Mouse (Mus musculus) spleen, adult 2 months (tissue): ENCODE results near the gene Ap3m1. TPM values are rescaled to one million over a fixed set of nuclear protein-coding genes. Genes with fewer than 3 reads are reported as not detected.

ENCODE experiments used
- DNase-seq, 2 experiments: peaks; one replicate each; pipeline versions ENCODE4 v3.0.0 to v3.0.0-alpha.2; 2012 to 2021; ENCODE audit warnings: low spot score in 2 of 2, low read depth in 1 of 2
- H3K27ac ChIP-seq: fragments of 200-500 bp; 2 replicates; pipeline ENCODE4 v1.5.1; 2012; ENCODE audit warnings: low read length, inconsistent platforms; ENCODE audit not compliant: insufficient read depth
- H3K27me3 ChIP-seq: fragments of 200-500 bp; 2 replicates; pipeline ENCODE4 v1.6.1; 2012; ENCODE audit warnings: mild to moderate bottlenecking, moderate library complexity, low read length, inconsistent platforms; ENCODE audit not compliant: control insufficient read depth, insufficient read depth
- H3K36me3 ChIP-seq: fragments of 200-500 bp; 2 replicates; pipeline ENCODE4 v1.6.1; 2012; ENCODE audit warnings: mild to moderate bottlenecking, low read length, inconsistent platforms; ENCODE audit not compliant: control insufficient read depth, insufficient read depth
- H3K4me1 ChIP-seq: fragments of 200-500 bp; 2 replicates; pipeline ENCODE4 v1.6.1; 2011; ENCODE audit warnings: inconsistent platforms; ENCODE audit not compliant: control insufficient read depth, insufficient read depth, insufficient read length
- H3K4me3 ChIP-seq: fragments of 200-500 bp; 2 replicates; pipeline ENCODE4 v1.5.1; 2011; ENCODE audit warnings: mild to moderate bottlenecking, inconsistent platforms; ENCODE audit not compliant: insufficient read depth, insufficient read length; ENCODE audit errors: extremely low read depth
- CTCF ChIP-seq: fragments of 200-500 bp; IDR thresholded peaks from 2 replicates; pipeline ENCODE4 v1.5.1; 2011; ENCODE audit warnings: mild to moderate bottlenecking, inconsistent platforms; ENCODE audit not compliant: insufficient read depth, insufficient read length, insufficient replicate concordance; ENCODE audit errors: extremely low read depth
- POLR2A ChIP-seq: fragments of 200-500 bp; IDR thresholded peaks from 2 replicates; pipeline ENCODE4 v1.6.1; 2011; ENCODE audit warnings: low read depth, low read length, inconsistent platforms
- WGBS: fragments of 180-500 bp; shearing (Covaris S2); methylation state at CpG from one replicate; pipeline ENCODE4 v1.1.7; 2018; 5-methylcytosine and 5-hydroxymethylcytosine counted together
- polyA plus RNA-seq: library from polyadenylated mRNA; depleted of rRNA; stranded (reverse); fragments of >200 nt; gene quantifications from 2 replicates; pipeline ENCODE4 v1.2.3, GENCODE M21; 2012

Ap3m1 gene
- polyA plus RNA-seq, 1 experiment, result 10.6 TPM

DNA sequence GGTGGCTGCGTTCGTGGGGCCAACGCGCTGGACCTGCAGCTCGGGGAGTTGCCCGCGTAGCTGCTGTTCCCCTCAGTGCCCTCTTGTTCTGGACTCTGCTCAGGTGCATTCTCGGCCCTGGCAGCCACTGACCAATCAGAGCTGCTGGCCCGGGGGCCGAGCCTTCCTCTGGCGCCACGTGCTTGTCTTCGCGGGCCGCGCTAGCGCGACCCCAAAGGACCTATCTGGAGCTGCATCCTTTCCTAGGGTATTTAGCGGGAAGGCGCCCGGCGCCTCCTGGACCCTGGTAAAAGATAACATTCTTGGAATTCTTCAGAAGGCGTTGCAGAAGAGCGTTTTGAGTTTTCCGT, 448 bp upstream of the Ap3m1 start:
- Histone ChIP-seq H3K4me1 (no peaks in the 10 kb centered on the region), H3K27ac (peak overlapping the region; percentile 52), H3K4me3 (peak overlapping the region; percentile 81), H3K27me3 (no peaks in the 10 kb centered on the region), H3K36me3 (no peaks in the 10 kb centered on the region)
- TF ChIP-seq POLR2A, result no peak
- no peak for TF ChIP-seq CTCF
- DNase-seq, result peak in 1 of 2 experiments; percentile 56
- WGBS, result under 1% methylated on average over 25 of the region's 25 CpGs

DNA sequence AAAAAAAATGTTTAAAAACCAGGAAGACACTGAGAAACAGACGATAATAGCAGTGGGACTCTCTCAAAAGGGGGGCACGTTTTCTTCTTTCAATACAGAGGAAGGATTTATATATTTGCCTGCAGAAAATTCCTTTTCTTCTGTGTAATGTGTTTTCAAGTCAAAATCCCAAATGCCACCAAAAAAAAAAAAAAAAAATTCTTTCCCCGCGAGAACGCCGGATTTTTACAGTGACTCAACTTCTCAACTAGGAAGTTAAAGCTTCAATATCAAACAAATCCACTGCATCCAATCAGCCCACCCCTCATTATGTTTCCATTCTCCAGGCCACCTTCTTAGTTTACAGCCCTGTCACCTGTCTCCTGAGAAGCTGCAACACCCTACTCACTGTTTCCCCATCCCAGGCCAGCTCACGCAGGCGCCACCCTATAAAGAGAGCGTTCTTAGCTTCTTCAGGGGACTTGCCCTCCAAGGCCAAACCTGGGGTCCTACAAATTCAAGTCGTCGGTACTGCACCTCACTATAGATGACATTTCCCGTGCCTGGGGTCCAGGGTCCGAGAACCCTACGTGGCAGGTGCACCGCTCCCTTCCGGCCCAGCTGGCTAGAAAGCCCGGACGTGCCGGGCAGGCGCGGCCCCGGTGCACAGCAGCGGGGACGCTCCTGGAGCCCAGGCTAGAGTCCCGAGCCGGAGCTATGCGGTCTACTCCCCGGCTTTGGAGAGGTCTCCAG, 762 bp downstream of the Ap3m1 start:
- WGBS, result 6% methylated on average over 28 of the region's 28 CpGs
- DNase-seq, result no peak
- TF ChIP-seq CTCF, result no peak
- no peak for TF ChIP-seq POLR2A

GRCm38 (mm10) chr14:21050734-21051133, 1.6 kb downstream of the Ap3m1 start:
- no peak overlapping the region for H3K4me3 ChIP-seq
- H3K36me3 ChIP-seq, result no peaks in the 10 kb centered on the region
- H3K4me1 ChIP-seq, result no peaks in the 10 kb centered on the region
- peak; percentile 17 to 28 for DNase-seq
- TF ChIP-seq POLR2A (no peak), CTCF (no peak)
- WGBS, result 76% methylated on average over 3 of the region's 3 CpGs
- H3K27me3 ChIP-seq, result no peaks in the 10 kb centered on the region
- no peak overlapping the region for H3K27ac ChIP-seq

More for the DNA sequence above, 762 bp downstream of the Ap3m1 start:
- peak overlapping the region; percentile 95 for H3K27ac ChIP-seq
- no peaks in the 10 kb centered on the region for H3K36me3 ChIP-seq
- H3K4me1 ChIP-seq, result no peaks in the 10 kb centered on the region
- H3K27me3 ChIP-seq, result no peaks in the 10 kb centered on the region
- H3K4me3 ChIP-seq, result peak overlapping the region; percentile 72

DNA sequence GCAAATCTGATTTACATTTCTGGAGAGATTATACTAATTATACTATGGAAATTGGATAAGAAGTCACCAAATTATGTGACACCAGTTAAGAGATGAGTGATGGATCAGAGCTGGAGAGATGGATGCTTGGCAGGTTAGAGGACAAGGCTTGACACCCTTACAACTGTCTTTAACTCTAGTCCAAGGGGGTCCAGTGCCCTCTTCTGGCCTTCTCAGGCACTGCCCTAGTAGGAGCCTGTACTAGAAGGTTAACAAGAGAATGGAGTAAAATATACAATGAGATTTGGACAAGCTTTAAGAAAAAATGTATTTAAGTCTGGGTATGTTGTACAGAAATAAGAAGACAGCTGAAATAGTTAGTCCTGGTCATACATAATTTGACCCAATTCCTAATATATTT, 3.4 kb downstream of the Ap3m1 start:
- peak; percentile 26; the same call in 1 of the 2 replicates for TF ChIP-seq CTCF
- no peak for TF ChIP-seq POLR2A
- H3K36me3 ChIP-seq, result peaks cover 2% of the 10 kb centered on the region; the same call in 1 of the 2 replicates
- H3K4me3 ChIP-seq, result no peak overlapping the region
- peak in 1 of 2 experiments; percentile 64 for DNase-seq
- no peaks in the 10 kb centered on the region for H3K27me3 ChIP-seq
- H3K4me1 ChIP-seq, result no peaks in the 10 kb centered on the region
- H3K27ac ChIP-seq, result no peak overlapping the region

GRCm38 (mm10) chr14:21047840-21048239, 4.5 kb downstream of the Ap3m1 start:
- WGBS, result 69% methylated on average over 2 of the region's 2 CpGs
- TF ChIP-seq POLR2A (no peak), CTCF (no peak)
- Histone ChIP-seq H3K4me1 (no peaks in the 10 kb centered on the region), H3K27me3 (no peaks in the 10 kb centered on the region), H3K4me3 (no peak overlapping the region), H3K27ac (no peak overlapping the region), H3K36me3 (peaks cover 2% of the 10 kb centered on the region; the same call in 1 of the 2 replicates)
- DNase-seq, result no peak

DNA sequence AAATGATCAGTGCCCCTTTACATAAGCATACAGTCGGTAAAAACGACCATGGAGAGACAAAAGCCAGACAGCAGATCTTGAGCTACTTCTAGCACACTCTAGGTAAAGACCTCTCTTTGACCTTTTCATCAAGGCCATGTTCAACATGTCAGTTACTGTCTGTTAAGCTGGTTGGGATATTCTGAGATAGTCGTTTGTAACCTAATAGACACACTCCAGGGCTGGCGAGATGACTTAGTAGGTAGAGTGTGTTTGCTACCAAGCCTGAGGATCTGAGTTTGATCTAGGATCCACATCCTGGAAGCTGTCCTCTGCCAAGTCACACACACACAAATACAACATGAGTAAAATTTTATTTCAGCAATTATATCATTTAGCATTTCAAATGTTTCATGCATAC, 12.7 kb downstream of the Ap3m1 start:
- H3K4me3 ChIP-seq, result no peak overlapping the region
- H3K27me3 ChIP-seq, result no peaks in the 10 kb centered on the region
- no peak overlapping the region for H3K27ac ChIP-seq
- H3K4me1 ChIP-seq, result no peaks in the 10 kb centered on the region; the same call in 1 of the 2 replicates
- WGBS, result 90% methylated on average over 4 of the region's 4 CpGs
- no peak for DNase-seq
- peaks cover 24% of the 10 kb centered on the region for H3K36me3 ChIP-seq
- no peak for TF ChIP-seq POLR2A
- TF ChIP-seq CTCF, result no peak

GRCm38 (mm10) chr14:21039077-21039476, 13.2 kb downstream of the Ap3m1 start:
- no peak for DNase-seq
- no peaks in the 10 kb centered on the region; the same call in 1 of the 2 replicates for H3K4me1 ChIP-seq
- whole genome bisulfite sequencing, result 85% methylated on average over 12 of the region's 12 CpGs
- H3K27me3 ChIP-seq, result no peaks in the 10 kb centered on the region
- H3K36me3 ChIP-seq, result peaks cover 24% of the 10 kb centered on the region
- no peak overlapping the region for H3K4me3 ChIP-seq
- TF ChIP-seq POLR2A (no peak), CTCF (no peak)
- no peak overlapping the region for H3K27ac ChIP-seq
